Mouse (Mus musculus): ENCODE results near the gene Maff.

The Maff gene

DNA sequence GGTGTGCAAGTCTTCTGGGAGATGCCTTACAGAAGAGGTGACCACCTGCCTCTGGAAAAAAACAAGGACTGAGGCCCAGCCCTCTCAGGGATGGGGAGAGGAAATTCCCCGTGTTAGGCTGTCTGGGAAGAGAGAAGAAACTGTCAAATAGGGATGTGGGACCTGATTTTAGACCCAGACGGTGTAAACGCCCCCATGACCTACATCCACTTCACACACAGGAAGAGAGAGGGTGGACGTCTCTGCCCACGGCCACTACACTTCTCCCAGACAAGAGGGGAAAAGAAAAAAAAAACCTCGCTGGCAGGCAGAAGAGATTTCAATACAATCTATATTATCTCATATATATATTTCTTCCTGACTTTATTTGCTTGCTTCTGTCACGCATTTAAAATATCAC lies 13.9 kb downstream of the Maff start:
- no peak for DNase-seq (ENCODE audit: low spot score in 2 of 2)

DNA sequence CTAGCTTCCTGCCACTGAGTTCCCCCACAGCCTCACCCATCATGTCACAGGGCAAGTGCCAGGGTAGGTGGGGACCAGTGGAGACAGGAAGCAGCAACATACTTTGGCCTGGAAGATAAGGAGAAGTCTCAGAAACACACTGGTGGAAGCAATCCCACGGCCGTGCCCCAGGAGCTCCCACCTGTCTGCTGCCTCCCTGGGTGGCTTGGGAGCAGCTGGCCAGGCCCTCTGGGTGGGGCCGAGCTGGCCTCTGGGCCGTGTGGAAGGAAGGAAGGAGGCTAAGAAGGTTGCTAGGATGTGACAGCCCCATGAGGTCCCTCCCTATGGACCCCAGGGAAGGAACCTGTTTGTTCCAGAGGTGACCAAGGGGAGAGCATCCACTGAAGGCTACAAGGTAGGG lies 14.6 kb downstream of the Maff start:
- no peak for DNase-seq (ENCODE audit: low spot score in 2 of 2)

DNA sequence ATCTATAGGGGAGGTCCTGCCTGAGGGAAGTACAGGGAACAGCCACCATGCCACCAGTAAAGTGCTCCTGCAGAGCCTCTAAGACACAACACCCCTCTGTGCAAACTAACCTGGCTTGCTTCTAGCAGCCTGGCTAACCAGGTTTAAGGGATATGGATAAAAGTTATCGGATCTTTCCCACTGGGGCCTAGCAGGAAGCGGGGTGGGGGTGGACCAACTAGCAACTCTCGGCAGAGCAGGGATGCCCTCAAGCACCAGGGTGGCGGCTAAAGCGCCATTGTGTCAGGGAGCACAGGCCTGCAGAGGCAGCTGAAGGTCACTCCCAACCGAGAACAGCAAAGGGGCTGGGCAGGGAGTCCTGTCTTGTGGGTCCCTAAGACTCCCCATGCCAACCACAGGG lies 17.7 kb downstream of the Maff start:
- no peak for DNase-seq (ENCODE audit: low spot score in 2 of 2)

DNA sequence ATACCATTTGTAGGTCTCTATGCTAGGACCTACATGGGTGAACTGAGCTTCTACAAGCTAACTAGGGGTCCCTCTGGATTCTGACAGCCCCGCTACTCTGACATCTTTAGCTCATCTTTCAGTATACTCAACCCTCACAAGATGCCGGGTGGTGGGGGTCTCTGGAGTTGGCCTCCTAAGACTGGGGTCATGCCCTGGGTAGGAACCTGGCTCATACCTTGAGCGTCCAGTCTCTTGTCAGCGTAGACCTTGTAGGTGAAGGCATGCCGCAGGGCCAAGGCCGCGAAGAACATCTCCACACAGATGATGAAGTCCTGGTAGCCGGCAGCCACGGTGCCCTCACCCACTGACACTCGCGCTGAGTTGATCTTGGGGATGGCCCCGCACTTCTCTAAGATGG lies 18.6 kb downstream of the Maff start:
- DNase-seq (ENCODE audit: low spot score in 2 of 2) = no peak

DNA sequence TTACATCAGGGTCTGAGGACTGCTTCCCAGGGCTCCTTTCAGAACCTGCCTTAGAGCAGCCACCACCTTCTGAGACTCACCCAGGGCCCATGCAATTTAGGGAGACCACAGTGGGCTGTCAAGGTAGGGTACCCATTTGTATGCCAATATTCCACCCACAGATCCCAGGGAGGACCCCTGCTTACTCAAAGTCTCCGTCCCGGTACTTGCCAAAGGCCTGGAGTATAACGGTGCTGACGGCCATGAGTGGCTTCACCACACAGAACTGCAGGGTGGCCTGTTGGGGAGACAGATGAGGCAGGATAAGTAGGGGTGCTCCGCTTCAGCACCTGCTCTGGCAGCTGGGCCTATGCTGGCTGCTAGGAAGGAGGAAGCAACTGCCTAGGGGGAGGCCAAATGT lies 20.0 kb downstream of the Maff start:
- DNase-seq (ENCODE audit: low spot score in 2 of 2) = no peak

DNA sequence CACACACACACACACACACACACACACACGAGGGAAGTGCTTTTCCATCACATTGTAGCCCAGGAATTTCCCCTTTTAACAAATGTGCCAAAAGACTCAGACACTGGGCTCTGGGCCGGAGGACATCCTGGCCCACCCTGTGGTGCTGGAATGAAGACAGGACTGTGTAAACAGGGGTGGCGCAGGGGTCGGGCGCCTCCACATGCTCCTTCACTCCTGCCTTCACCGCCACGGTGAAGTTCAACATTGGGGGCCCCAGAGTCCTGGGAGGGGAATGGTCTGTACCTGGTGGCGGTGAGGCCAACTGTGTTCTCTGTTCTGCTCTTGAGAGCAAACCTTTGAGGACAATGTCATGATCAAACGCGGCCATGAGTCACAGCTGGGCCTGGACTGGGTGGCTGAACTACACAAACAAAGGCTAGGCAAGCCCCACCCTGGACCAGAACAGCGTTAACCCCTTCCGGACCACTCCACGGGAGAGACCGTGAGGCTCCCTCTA lies 21.9 kb downstream of the Maff start:
- DNase-seq (ENCODE audit: low spot score in 2 of 2) = peak; percentile 85 to 86

DNA sequence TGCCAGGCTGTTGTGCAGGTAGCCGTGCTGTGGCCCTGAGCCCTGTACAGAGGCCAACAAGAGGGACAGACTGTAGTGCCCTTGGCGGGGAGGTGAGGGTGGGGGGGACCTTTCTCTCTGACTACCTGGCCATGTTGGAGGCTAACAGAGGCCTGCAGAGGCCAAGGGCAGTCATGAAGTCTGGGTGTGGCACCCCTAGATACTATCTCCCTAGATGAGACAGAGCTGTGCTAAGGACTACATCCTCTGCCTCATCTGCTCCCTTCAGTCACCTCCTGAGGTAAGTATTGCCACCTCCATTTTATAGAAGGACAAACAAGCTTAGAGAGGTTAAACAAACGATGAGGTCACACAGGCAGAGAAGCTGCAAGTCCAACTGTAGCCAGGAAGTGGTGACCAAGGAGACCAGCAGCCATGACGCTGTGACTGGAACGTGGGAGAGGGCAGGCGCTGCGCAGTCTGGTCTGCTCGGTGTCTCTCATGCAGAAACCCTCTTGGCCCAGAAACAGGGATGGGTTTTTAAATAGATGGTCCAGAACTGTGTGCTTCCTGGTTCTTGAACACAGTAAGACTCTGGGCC lies 22.5 kb downstream of the Maff start:
- DNase-seq (ENCODE audit: low spot score in 2 of 2) = peak; percentile 61 to 63

DNA sequence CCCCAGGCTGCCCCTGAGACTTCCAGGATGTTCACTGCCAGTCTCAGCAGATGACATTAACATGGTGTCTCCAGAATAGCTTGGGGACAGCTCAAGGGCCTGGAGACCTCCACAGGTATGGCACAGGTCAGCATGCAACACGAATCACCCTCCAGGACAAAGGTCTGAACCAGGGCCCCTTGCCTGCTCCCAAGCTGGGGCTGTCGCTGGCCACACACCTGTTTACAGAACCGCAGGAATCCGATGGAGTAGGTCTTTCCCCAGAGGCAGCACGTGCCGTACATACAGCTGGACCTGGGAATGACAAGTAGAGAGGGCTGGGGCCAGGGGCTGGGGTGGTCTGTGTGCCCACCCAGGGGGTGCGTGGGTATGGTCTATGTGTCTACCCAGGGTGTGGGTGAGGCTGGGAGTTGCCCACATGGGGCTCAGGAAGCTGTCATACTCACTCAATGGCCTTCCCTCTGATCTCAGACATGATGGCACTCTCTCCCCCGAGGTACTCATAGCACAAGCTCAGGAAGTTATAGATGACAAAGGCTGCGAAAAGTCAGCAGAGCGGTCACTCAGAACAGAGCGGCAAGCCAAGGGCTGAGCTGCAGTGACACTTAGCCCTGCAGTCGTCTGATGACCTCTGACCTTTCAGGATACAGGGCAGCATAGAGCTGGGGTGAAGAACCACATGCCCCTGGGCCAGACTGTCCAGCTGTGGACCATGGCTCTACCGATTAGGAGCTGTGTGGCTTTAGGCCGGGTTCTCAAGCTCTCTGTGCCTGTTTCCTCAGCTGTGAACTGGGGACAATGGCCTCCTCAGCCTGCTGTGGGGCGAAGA lies 23.2 kb downstream of the Maff start:
- DNase-seq (ENCODE audit: low spot score in 2 of 2) = no peak

DNA sequence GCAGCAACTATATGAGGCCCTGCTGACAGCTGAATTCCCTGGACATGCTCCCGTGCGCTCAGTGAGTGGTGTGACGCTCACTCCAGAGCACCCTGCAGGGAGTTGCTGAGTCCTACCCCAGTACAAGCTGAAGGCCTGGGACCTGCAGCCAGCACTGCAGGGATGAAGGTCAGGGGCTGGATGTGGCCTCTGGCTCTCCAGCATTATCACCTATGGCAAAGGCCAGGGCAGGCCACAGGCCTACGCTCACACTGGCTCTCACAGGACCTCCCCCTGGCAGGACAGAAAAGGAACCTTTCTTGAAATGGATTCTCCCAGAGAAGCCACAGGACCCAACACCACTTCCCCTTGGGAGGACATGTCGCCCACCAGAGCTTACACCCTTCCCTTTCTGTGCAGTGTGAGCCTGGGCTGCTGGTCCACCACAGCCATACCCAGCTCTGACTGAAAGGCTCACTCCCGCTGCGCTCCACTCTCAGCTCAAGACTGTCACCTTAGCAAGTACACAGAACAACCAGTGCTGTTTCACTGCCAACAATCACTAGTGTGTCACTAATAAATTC lies 23.9 kb downstream of the Maff start:
- no peak for DNase-seq (ENCODE audit: low spot score in 2 of 2)

DNA sequence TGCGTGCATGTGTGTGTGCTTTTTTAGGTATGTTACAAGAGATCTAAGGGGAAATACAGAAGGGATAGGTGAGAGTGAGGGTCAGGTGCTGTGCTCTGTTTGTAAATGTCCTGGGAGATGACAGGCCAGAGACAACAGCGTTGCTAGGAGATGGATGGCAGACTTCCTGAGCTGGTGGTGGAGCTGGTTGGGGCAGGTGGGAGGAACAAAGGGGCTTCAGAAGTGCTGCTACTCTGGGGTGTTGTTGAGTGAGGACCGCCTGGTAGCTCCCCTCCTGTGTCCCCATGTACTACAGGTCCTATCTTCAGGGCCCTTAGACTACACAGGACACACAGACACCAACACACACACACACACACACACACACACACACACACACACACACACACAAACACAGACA lies 28.3 kb downstream of the Maff start:
- no peak for DNase-seq (ENCODE audit: low spot score in 2 of 2)

DNA sequence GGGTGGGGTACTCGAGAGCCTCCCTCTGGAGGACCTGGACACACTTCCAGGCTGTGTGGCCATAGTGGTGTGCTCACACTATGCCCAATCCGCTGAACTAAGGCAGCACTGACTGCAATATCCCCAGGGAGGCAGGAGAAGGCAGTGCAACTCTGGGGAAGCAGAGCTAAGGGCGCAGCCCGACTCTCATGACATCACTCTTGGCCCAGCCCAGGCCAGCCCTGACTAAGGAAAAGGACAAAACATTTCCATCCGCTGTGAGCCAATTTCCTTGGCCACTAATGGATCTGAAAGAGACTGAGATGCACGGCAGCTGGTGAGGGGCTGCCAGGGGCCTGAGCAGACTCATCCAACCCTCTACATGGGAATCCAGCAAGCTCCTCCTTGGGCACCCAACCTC lies 31.3 kb downstream of the Maff start:
- DNase-seq (ENCODE audit: low spot score in 2 of 2) = peak; percentile 93

DNA sequence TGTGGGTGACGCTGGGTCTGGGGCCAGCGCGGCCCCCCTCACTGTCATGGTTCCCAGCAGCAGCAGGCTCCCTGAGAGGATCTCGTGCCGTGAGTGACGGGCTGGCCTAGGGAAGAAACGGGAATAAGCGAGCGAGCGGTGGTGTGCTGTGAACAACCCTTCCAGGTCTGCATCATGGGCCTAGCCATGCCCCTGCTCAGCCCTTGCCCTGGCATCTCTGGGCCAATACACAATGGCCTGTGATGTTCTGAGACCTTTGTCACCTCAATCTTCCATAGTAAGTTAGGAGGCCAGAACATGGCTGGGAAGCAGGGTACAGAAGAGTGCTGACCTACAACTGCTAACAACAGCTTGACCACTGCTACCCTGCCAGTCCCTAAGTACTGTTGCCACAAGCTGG lies 32.2 kb downstream of the Maff start:
- no peak for DNase-seq (ENCODE audit: low spot score in 2 of 2)

DNA sequence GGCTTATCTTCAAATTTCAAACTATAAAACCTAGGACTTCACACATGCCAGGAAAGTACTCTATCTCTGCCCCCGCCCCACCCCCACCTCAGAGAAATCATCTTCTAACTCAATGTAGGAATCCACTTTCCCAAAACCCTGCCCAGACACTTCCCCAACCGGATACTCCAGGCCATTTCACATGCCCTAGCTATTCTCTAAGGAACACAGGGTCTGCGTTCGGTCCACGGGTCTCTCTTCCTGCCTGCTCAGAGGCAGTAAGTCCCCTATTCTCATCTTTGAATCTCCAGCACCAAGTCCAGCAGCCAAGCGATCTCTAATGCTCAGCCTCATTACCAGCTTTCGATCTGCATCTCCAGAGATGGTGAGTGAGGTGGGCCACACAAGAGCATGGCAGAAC lies 33.2 kb downstream of the Maff start:
- DNase-seq (ENCODE audit: low spot score in 2 of 2) = no peak

DNA sequence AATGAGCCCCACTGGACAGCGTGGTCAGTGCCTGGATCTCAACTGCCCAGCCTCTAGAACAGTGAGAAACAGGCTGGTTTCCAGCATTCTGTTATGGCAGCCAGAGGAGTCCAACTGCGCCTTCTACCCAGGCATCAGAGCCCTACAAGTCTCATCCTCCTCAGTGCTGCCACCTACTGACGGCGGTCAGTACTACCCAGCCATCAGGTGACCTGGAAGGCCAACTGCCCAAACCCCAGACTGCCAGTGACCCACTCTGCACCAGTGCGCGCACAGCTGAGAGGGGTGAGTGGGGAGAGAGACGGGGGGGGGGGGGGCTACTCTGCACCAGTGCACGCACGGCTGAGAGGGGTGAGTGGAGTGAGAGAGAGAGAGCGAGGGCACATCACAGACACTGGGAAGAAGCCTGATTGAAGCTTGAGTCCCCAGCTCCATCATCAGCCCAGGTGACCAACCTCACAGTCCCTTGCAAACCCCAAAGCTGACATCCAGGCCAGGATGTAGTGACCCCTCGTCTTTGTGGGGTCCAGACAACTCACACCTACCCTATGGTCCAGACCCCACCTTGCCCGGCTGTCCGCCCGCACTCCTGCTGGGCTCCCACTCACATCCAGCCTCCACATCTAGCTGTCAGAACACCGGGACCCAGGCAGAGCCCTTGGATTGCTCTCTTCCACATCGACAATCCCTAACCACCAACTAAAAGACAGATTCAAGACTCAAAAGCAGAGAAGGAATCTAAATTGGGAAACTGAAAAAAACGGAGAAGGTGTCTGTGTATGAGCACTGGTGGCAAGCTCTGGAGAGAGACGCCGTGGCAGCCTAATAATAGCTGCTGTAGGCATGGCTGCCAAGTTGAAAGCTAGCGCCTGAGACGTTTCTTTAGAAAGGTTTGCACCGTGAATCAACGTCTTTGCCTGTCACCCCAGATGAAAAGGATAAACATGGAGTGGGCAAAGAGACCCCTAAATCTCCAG lies 34.3 kb downstream of the Maff start:
- DNase-seq (ENCODE audit: low spot score in 2 of 2) = peak in 1 of 2 experiments; percentile 77

DNA sequence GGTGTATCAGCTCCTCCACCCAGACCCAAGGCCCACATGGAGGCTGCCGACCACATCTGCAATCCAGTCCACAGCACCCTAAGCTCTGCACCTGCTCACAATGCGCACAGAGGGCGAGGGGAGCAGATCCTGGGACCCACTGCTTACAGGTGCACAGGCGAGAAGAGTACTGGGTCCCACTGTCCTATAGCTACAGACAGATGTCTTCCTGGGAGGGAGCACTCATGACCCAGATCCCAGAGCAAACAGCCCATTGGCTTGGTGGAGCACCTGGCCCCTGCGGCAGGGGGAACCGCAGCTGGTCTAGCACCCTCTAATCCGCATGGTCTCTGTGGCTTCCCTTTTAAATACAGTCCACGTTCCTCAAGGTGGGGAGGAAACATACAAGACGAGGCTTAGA lies 35.2 kb downstream of the Maff start:
- DNase-seq (ENCODE audit: low spot score in 2 of 2) = no peak

DNA sequence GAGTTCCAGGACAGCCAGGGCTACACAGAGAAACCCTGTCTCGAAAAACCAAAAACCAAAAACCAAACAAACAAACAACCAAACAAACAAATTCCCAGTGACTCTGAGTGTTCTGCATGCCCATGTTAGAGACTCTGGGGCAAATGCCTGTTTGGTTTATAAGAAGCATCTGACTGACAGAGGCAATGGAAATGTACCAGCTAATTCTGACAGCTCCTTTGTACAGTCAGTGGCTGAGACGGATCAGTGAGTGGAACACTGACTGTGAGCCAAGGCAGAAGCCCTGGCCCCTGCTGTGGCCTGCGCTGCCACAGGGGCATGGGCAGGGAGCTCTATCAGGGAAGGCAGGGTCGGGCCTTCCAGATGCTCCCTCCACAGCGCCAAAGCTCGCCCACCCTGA lies 40.7 kb downstream of the Maff start:
- DNase-seq (ENCODE audit: low spot score in 2 of 2) = no peak

DNA sequence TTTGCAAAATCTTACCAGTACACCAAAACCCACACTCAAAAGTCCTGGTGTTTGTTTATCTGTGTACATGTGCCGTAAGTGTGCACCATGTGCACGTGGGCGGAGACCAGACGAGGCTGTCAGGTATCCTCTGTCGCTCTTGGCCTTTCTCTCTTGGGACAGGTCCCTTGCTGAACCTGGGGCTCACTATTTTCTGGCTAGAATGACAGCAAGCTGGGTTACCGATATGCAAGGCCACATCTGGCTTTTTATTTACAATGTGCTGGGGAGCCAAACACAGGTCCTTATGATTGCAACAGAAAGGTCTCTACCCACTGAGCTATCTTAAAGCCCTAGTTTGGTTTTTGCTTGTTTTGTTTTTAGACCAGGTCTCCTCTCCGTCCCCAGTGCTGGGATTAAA lies 41.2 kb downstream of the Maff start:
- DNase-seq (ENCODE audit: low spot score in 2 of 2) = no peak

DNA sequence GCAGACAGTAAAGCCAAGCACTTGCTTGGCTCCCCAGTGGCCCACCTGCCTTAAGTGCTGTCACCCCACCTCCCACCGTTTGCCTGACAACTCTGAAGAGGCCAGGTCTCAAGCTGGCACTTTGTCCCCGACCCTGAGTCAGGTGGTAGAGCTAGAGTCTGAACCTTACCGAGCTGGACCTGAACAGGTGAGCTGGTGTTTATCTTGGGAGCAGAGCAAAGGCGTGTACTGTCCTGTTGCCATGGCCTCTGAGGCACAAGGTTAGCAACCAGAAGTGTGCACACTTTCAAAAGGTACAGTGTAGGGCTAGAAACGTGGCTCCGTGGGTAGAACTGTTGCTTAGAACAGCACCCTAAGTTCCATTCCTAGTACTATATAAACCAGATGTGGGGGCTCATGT lies 41.8 kb downstream of the Maff start:
- no peak for DNase-seq (ENCODE audit: low spot score in 2 of 2)

DNA sequence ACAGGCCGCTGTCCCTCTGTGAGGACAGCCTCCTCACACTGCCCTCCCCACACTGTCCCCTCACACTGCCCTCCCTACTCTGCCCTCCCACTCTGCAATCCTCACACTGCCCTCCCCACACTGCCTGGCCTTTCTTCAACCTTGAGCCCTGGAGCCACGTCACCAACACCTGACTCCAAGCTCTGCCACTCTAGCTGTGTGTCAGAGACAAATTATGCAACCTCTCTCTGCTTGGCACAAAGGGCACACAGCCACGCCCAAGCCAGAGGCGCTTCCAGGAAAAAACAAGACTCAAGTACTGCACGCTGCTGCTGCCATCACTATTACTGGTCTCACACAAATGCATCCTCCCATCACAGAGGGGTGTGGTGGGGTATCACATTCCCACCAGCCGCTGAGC lies 44.0 kb downstream of the Maff start:
- no peak for DNase-seq (ENCODE audit: low spot score in 2 of 2)

DNA sequence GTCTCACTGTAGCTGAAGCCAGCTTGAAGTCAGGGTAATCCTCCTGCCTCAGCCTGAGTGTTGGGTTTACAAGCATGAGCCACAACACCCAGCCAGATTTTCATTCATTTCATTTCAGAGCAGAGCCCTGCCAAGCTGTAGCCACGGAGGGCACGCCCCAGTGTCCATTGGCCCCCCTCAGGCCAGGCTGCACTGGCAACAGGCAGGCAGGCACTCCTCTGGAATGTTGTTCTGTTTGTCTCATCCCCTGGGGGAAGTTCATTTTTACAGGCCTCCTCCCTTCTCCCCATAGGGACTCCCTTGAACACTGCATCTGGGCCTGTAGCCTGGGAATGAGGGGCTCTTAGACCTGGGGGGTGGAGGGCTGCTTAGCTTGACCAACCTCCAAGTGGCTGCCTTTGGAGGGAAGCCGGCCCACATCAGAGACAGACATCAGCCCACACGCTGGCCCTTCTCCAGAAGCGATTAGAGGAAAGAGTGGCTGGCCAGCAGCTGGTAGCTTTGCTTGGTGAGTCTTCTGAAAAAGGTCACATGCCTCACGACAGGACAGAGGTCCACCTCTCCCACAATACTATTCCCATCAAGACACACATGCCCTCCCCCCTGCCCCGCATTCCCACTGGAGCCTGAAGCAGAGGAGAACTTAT lies 45.1 kb downstream of the Maff start:
- peak; percentile 78 to 86 for DNase-seq (ENCODE audit: low spot score in 2 of 2)

DNA sequence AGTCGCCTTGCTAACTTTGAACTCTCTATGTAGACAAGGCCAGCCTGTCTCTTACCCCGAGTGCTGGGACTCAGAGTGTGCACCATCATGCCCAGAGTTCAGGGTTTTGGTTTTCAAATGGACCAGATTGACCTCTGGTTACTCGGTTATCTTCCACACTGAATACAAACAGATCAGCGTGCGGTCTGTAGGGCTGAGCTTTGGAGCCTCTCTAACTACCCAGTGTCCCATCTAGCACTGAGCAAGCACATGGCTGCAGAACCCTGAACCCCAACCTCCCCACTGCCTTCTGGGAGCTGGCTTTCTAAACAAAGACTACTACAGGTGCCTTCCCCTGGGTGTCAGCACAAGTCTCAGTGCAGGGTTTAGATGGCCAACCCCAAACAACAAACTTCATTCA lies 46.1 kb downstream of the Maff start:
- DNase-seq (ENCODE audit: low spot score in 2 of 2) = no peak

DNA sequence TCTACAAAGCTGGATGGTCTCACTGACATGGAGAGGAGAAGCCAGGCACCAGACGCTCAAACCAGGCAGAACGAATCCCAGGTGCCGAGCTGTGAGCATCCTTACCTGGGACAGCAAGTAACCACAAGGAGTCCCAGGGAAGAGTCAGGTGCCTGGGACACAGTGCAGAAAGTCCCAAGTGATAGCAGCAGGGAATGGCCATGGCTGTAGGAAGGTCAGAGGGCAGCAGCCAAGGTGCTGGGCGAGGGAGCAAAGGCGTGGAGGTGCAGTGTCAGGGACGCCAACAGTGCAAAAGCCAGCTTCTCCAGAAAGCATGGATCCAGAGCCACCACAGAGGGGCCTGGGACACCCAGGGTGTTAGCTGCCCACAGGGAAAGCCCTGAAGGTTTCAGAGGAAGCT lies 46.7 kb downstream of the Maff start:
- no peak for DNase-seq (ENCODE audit: low spot score in 2 of 2)

All from heart, adult 9 months (tissue).